ENCODE assay signal across 8 mouse cellular contexts in the genomic region with DNA sequence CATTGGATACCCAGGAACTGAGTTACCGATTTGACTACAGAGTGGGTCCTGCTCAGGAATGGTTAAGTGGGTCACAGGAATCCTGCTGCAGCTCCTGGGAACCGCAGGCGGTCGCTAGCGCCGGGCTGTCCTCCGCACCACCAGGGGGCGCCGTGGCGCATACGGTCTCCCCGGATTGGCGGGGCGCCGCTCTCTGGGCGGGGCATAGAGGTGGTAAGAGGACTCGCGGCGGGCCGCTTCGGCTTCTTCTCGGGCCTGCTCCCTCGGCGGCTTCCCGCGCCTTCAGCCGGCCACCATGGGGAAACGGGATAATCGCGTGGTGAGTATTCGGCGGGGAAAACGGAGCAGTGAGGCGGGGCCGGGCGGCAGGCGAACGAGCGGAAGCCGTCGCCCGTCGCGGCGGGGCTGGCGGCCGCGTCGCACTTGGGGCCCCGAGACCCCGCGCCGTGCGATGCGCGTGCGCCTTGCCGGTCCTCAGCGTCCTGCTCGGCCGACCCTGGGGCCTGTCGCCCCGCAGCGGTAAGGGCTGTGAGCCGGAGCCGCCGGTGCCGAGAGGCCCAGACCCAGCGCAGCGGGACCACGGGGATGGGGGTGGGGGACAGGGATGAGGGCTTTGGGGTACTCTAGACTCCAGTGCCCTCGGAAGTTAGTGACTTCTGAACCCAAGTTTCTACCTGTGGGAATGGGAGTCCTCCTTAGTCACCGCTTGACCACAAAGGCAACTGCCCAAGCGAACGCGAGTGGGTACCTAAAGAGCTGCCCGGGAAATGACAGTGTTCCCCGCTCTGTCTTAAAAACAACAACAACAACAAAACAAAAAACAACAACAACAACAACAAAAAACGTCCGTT. TPM values are rescaled to one million over a fixed set of nuclear protein-coding genes. Genes with fewer than 3 reads are reported as not detected.
DNase-seq lines count a peak whose midpoint lies in the region; ATAC-seq and TF ChIP-seq lines count a peak whose summit lies in the region.

A gene (plus strand): TSS at position 205 of the 851 bp plus-strand sequence.

- H3K9ac ChIP-seq in ES-E14 (ENCODE audit: insufficient read depth, low read depth, low read length, poor library complexity, severe bottlenecking): peak within 1 kb of the TSS; percentile 98
- H3K9ac ChIP-seq in forebrain, embryonic 16.5 days (replicated peaks; ENCODE audit: low read depth, low read length): peak within 1 kb of the TSS; percentile 94
- peak within 1 kb of the TSS; percentile 87 for H3K9ac ChIP-seq in lung, embryonic 15.5 days

- H3K36me3 ChIP-seq in ES-E14 (ENCODE audit: control insufficient read depth, insufficient read depth, low read length, poor library complexity, severe bottlenecking): peaks cover 3% of the 10 kb centered on the region; the same call in 1 of the 2 replicates
- H3K36me3 ChIP-seq in forebrain, embryonic 16.5 days (ENCODE audit: control insufficient read depth, insufficient read depth): peaks cover 5% of the 10 kb centered on the region; the same call in 1 of the 2 replicates
- peaks cover 5% of the 10 kb centered on the region; the same call in 1 of the 2 replicates for H3K36me3 ChIP-seq in lung, embryonic 15.5 days

- in situ Hi-C loops in ES-E14 (cut with MboI; ENCODE audit: low sequenced_read_pairs in 2 of 2, unreplicated experiment in 2 of 2): no loop called here

- H3K9me3 ChIP-seq in ES-E14 (ENCODE audit: control insufficient read depth, insufficient read depth, low read depth, low read length): no peaks in the 10 kb centered on the region
- no peaks in the 10 kb centered on the region for H3K9me3 ChIP-seq in forebrain, embryonic 16.5 days (ENCODE audit: control insufficient read depth, low read length)
- no peaks in the 10 kb centered on the region for H3K9me3 ChIP-seq in lung, embryonic 15.5 days

- peak; percentile 97 for ATAC-seq in forebrain, embryonic 16.5 days
- ATAC-seq in lung, embryonic 15.5 days (ENCODE audit: borderline replicate concordance, extremely low read depth, low FRiP score, low TSS enrichment): peak; percentile 96

- peak; percentile 92 for DNase-seq in ES-E14 (ENCODE audit: low read depth, low spot score)
- DNase-seq in cerebellum, adult 11-12 months: peak; percentile 91
- DNase-seq in heart, postnatal 4 days: peak; percentile 99
- DNase-seq in layer of hippocampus, adult 8-10 months (ENCODE audit: low spot score in 2 of 2): peak; percentile 88 to 97
- peak; percentile 87 for DNase-seq in ovary, adult 18-20 months (ENCODE audit: low spot score)
- peak; percentile 92 for DNase-seq in thymus, postnatal 0 days (ENCODE audit: low spot score)

- peak within 1 kb of the TSS; percentile 94 to 95 for H3K4me3 ChIP-seq in ES-E14 (ENCODE audit: insufficient read depth in 1 of 2, low read depth in 1 of 2, low read length in 2 of 2, poor library complexity in 1 of 2, severe bottlenecking in 1 of 2)
- peak within 1 kb of the TSS; percentile 98 for H3K4me3 ChIP-seq in forebrain, embryonic 16.5 days (replicated peaks; ENCODE audit: low read length)
- H3K4me3 ChIP-seq in lung, embryonic 15.5 days: peak within 1 kb of the TSS; percentile 83

- H3K27me3 ChIP-seq in forebrain, embryonic 16.5 days (replicated peaks; ENCODE audit: control insufficient read depth, insufficient read depth, low read length): no peaks in the 10 kb centered on the region
- H3K27me3 ChIP-seq in lung, embryonic 15.5 days: no peaks in the 10 kb centered on the region

- peak within 1 kb of the TSS; percentile 85 for H3K4me2 ChIP-seq in forebrain, embryonic 16.5 days (ENCODE audit: low read length)
- peak within 1 kb of the TSS; percentile 63 for H3K4me2 ChIP-seq in lung, embryonic 15.5 days

- H3K27ac ChIP-seq in ES-E14 (ENCODE audit: insufficient read depth, low read depth, low read length, poor library complexity, severe bottlenecking): 0 out of 2 replicates have a peak within 1 kb of the TSS, but pooled peaks have one; percentile 59
- peak within 1 kb of the TSS; percentile 91 for H3K27ac ChIP-seq in forebrain, embryonic 16.5 days (ENCODE audit: low read length)
- peak within 1 kb of the TSS; percentile 89 for H3K27ac ChIP-seq in lung, embryonic 15.5 days

- WGBS in forebrain, embryonic 16.5 days: under 1% methylated on average over 80 of the region's 80 CpGs
- under 1% methylated on average over 79 of the region's 80 CpGs for WGBS in lung, embryonic 15.5 days

- peaks cover 4 to 6% of the 10 kb centered on the region in 2 experiments; a peak in 2 of 4 replicates for H3K4me1 ChIP-seq in ES-E14 (ENCODE audit: control insufficient read depth in 2 of 2, insufficient read depth in 2 of 2, low read length in 2 of 2, poor library complexity in 1 of 2)
- H3K4me1 ChIP-seq in forebrain, embryonic 16.5 days (replicated peaks; ENCODE audit: control insufficient read depth, insufficient read depth, low read length): peaks cover 13% of the 10 kb centered on the region
- peaks cover 14% of the 10 kb centered on the region for H3K4me1 ChIP-seq in lung, embryonic 15.5 days

TF ChIP-seq in ES-E14, 5 proteins besides CTCF, POLR2A, EP300 and RAD21:
- TF ChIP-seq MAFK (IDR thresholded peaks at IDR 0.05; ENCODE audit: insufficient read depth, low read depth, low read length): no peak
- TF ChIP-seq HCFC1 (IDR thresholded peaks at IDR 0.05; ENCODE audit: borderline replicate concordance, insufficient read depth, low read length): peak; percentile 70; the same call in 1 of the 2 replicates
- TF ChIP-seq CHD2 (IDR thresholded peaks at IDR 0.05; ENCODE audit: low read depth, low read length): no peak

RNA-seq across cellular contexts. Expression of the gene that starts here (rescaled TPM):
- 24.8 and 30.0 TPM in 2 replicates for total RNA-seq in ES-E14 (2012; rRNA removed)
- 25.5 and 27.9 TPM in 2 replicates for polyA plus RNA-seq in forebrain, embryonic 16.5 days (2015; fragmentation: Nextera tagmentation; extraction: Ambion mirVana)
- 10 to 100 TPM; 23.1 to 24.3 TPM for total RNA-seq in heart, postnatal 4 days (2021)
- 10 to 100 TPM; 40.5 to 47.3 (median 45.4) TPM for total RNA-seq in layer of hippocampus, adult 8-10 months (2022)
- 26.7 and 27.5 TPM in 2 replicates for polyA plus RNA-seq in lung, embryonic 15.5 days (2015; fragmentation: Nextera tagmentation; extraction: Ambion mirVana)
- polyA plus RNA-seq in thymus, postnatal 0 days (2015; fragmentation: Nextera tagmentation; extraction: Ambion mirVana): 37.8 and 40.9 TPM in 2 replicates

Comparison
In these comparisons a context has a peak if more than half of its experiments do, and no peak if none do; other contexts are left out.
1. Peak in every context shown above with its lines: DNase-seq, ATAC-seq, H3K4me3 ChIP-seq and H3K27ac ChIP-seq.